Mouse (Mus musculus): Measurements from ENCODE around the gene Baiap2l1.

- TF ChIP-seq CTCF (IDR thresholded peaks at IDR 0.05; ENCODE audit: extremely low read depth, insufficient read depth, low read length), result no peak
- no peak for TF ChIP-seq POLR2A (IDR thresholded peaks at IDR 0.05; ENCODE audit: extremely low read depth, insufficient read depth, low read length)
Observed at GRCm38 (mm10) chr5:144314731-144315494, 43.0 kb downstream of the Baiap2l1 start.
